In the genomic region with DNA sequence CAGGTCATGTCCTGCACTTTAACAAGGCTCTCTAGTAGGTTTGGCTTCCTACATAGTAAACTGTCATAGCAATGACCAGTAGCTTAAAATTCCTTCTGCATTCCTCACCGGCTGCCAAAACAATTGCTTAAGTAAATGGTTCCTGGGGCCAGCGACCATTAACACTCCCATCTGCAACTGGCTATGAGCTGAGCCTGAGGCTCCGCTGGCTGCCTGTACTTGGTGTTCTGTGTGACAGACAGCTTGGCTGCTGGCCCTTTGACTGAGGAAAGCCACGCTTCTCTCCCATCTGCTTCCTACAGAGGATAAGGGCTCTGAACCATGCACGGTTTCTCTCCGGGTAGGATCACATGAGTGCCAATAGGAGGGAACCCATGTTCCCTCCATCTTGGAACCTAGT, we compare ENCODE assay signal across 8 mouse cellular contexts. TPM values are rescaled to one million over a fixed set of nuclear protein-coding genes. Genes with fewer than 3 reads are reported as not detected.
DNase-seq lines count a peak whose midpoint lies in the region; ATAC-seq and TF ChIP-seq lines count a peak whose summit lies in the region.

No protein-coding gene starts in this region.

- intact Hi-C loops in left cerebral cortex, postnatal 4 days (cut with DNase I): no loop called here

- no peak overlapping the region for H3K4me2 ChIP-seq in heart, postnatal 0 days (ENCODE audit: low read depth, low read length)

- H3K4me3 ChIP-seq in heart, postnatal 0 days (ENCODE audit: low read depth, low read length): no peak overlapping the region

- H3K27ac ChIP-seq in heart, postnatal 0 days (ENCODE audit: low read depth): peak overlapping the region; percentile 12; the same call in 1 of the 2 replicates

- WGBS in heart, postnatal 0 days: 13% methylated on average over 6 of the region's 6 CpGs

- no peak overlapping the region for H3K9ac ChIP-seq in heart, postnatal 0 days (replicated peaks; ENCODE audit: low read depth, low read length)

- peak; percentile 86 for DNase-seq in left cerebral cortex, postnatal 4 days
- DNase-seq in left cerebral cortex, adult 9 months (ENCODE audit: low spot score in 2 of 2): no peak
- peak; percentile 71 to 72 for DNase-seq in cerebellum, postnatal 14 days
- peak; percentile 64 for DNase-seq in heart, postnatal 0 days (ENCODE audit: low spot score)
- DNase-seq in layer of hippocampus, postnatal 36 days: peak; percentile 24 to 34
- DNase-seq in spleen, postnatal 10 days (ENCODE audit: low spot score in 2 of 2): no peak
- no peak for DNase-seq in spleen, postnatal 4 days (ENCODE audit: low spot score in 2 of 2)
- DNase-seq in urinary bladder, postnatal 25 days (ENCODE audit: low spot score): no peak

- H3K9me3 ChIP-seq in heart, postnatal 0 days (replicated peaks; ENCODE audit: control insufficient read depth, low read length): no peaks in the 10 kb centered on the region

- no peaks in the 10 kb centered on the region for H3K36me3 ChIP-seq in heart, postnatal 0 days (replicated peaks; ENCODE audit: control insufficient read depth, insufficient read depth, low read length)

- ATAC-seq in heart, postnatal 0 days (ENCODE audit: insufficient read depth, low read depth): peak; percentile 88

- H3K27me3 ChIP-seq in heart, postnatal 0 days (ENCODE audit: control insufficient read depth, insufficient read depth, low read length): no peaks in the 10 kb centered on the region

- no peak for TF ChIP-seq CTCF in heart, postnatal 0 days (IDR thresholded peaks at IDR 0.05; ENCODE audit: low read depth)

- H3K4me1 ChIP-seq in heart, postnatal 0 days (ENCODE audit: control insufficient read depth, insufficient read depth): peaks cover 4% of the 10 kb centered on the region; the same call in 1 of the 2 replicates

- TF ChIP-seq EP300 in heart, postnatal 0 days (IDR thresholded peaks at IDR 0.05; ENCODE audit: low read depth): no peak

RNA-seq across cellular contexts. Expression of gene Lypd6b, which starts 53.1 kb away (rescaled TPM):
- 10 to 100 TPM; 19.3 to 21.4 TPM for total RNA-seq in left cerebral cortex, postnatal 4 days (2021)
- 0.11 and 0.23 TPM in 2 replicates for total RNA-seq in heart, postnatal 0 days (2014; rRNA removed; ENCODE audit: low replicate concordance)
- 0.38 and 0.77 TPM in 2 replicates for polyA plus RNA-seq in heart, postnatal 0 days (2015; fragmentation: Nextera tagmentation; extraction: Ambion mirVana)
- total RNA-seq in layer of hippocampus, postnatal 36 days (2021): 1 to 10 TPM; 2.9 to 3.6 TPM

Comparison
In these comparisons a context has a peak if more than half of its experiments do, and no peak if none do; other contexts are left out.
1. DNase-seq: peak in left cerebral cortex, postnatal 4 days (single experiment), cerebellum, postnatal 14 days (2 of 2), heart, postnatal 0 days (single experiment) and layer of hippocampus, postnatal 36 days (2 of 2); none in left cerebral cortex, adult 9 months (0 of 2), spleen, postnatal 10 days (0 of 2), spleen, postnatal 4 days (0 of 2) and urinary bladder, postnatal 25 days (single experiment).
2. RNA of gene Lypd6b, which starts 53.1 kb away (total RNA-seq): 19.3 to 21.4 TPM in left cerebral cortex, postnatal 4 days; 2.9 to 3.6 TPM in layer of hippocampus, postnatal 36 days and 0.11 to 0.23 TPM in heart, postnatal 0 days; every median in the first group is over 4 times any median in the second.